Mouse (Mus musculus) monocyte, adult 2 months (primary cell): ENCODE data around the gene Shisa5.

Source experiments
- DNase-seq, 2 experiments: peaks; one replicate each; pipeline ENCODE4 v3.0.0; 2022; ENCODE audit warnings: low spot score in 2 of 2, low read depth in 1 of 2

Gene Shisa5

GRCm38 (mm10) chr9:109021428-109021827 is 16.9 kb upstream of the Shisa5 start:
- peak in 1 of 2 experiments; percentile 64 for DNase-seq

GRCm38 (mm10) chr9:109022866-109023685 is 15.3 kb upstream of the Shisa5 start:
- DNase-seq: peak in 1 of 2 experiments; percentile 51

GRCm38 (mm10) chr9:109027521-109027920 is 10.8 kb upstream of the Shisa5 start:
- DNase-seq: no peak

DNA sequence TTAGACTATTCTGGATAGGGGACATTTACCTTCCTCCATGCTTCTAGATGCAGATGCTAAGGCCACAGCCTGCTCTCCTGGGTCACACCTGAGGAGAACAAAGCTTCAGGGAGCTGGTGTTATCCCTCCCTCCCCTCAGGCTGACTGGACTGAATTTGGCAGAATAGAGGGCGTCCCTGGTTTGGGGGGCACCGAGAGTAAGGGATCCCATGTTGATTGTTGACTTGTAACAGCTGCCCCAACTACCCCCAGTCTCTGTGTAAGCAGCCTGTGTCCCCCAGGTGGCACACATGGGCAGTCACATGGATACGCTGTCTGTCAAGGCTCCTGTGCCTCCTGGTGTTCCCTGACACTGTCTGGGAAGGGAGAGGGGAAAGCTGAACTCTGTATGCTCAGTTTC is 9.9 kb upstream of the Shisa5 start:
- DNase-seq: no peak

GRCm38 (mm10) chr9:109028919-109029318 is 9.4 kb upstream of the Shisa5 start:
- no peak for DNase-seq

DNA sequence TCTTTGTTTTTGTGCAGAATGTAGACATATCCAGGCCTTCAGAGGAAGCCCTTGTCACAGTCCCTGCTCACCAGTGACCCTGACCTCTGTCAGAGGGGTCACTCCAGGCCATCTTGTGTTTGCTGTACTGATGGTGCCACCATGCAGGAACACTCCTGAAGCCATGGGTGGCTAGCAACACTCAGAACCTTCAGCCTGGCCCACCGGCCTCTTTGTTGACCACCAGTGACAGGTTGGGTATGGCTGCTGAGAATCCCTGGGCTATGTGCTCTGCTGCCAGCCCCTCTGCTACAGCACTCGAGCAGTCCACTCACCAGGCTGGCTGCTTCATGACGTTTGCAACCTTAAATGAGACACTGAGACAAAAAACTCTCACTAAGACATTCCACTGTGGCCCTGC is 8.1 kb upstream of the Shisa5 start:
- DNase-seq: no peak

DNA sequence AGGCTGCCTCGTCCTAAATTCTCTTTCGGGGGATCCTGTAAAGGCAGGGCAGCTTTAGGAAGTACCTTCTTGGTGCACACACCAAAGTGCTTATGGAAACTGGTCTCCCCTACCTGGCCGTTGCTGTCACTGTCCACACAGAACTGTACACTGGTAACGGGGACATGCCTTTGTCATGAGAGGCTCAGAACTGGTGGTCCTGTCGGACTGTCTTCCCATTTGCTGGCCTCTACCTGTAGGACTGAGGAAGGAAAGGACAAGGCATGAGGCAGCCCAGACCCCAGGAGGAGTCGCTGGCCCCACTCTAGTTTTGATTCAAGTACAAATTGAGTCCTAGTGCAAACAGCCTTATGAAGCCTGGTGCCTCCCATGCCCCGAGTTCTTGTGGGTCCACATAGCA is 7.4 kb upstream of the Shisa5 start:
- DNase-seq: no peak

DNA sequence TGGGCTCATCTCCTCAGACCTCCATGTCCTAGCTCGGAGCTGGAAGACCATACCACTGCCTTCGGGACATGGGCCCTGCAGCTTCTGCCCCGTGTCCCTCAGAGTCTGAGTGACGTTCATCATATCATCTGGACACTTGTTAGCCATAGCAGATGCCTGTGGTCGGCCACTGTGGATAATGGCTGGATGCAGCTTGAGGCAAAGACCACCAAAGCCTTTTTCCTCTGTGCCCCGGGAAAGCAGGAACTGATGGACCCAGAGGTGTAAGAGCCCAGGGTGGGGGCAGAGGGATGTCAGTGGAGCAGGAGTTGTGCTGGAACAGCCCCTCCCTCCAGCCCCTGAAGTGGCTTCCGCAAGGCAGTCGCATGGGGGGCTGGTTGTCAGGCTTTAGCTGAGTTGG is 6.7 kb upstream of the Shisa5 start:
- DNase-seq: no peak

DNA sequence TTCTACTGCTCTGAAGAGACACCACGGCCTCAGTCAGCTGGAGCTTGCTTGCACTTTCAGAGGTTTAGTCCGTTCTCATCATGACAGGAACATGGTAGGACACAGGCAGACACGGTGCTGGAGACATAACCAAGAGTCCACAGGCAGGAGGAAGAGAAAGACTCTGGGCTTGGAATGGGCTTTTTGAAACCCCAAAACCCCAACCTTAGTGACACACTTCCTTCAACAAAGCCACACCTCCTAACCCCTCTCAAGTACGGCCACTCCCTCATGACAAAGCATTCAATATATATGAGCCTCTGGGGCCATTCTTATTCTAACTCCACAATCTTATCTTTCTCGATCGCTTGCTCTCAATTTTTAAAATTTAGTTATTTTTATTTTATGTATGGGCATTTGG is 5.9 kb upstream of the Shisa5 start:
- no peak for DNase-seq

DNA sequence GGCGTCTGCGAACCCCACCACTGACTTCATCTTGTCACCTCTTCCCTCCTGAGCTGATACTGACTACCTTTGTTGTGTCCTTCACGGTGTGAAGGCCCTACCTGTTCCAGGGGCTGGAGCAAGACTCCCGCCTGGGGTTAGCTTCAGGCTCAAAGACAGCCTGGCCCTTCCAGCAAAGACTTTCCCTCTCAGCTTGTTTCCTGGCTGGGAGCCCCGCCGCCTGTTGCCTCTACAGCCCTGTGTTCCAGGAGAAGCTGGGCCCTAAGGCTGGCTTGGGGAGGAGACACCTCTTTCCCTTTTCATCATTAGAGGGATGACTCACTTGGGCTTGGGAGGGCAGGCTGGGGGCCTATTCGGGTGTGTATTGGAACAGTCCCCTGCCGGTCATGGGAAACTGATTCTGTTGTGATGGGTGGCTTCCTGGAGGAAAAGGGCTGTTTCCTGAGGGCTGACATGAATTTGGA is 568 bp downstream of the Shisa5 start:
- DNase-seq: no peak

DNA sequence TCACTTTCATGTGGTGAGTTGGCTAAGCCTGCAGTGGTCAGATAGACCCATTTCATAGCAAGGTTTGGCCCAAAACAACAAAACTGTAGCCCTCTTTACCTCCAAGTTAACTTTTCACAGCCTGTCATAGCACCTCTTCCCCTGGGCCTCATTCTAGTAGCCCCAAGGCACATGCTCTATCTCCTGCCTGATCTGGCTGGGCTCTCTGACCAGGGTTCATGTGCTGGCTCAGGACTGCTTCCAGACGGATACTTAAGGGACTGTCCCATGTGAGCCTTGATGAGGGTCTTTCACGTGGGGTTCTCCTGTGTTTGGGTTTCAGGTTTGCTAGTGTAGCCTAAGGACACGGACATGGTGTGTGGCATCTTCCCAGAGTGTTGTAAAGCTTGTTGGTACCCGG is 1.3 kb downstream of the Shisa5 start:
- DNase-seq: no peak

- no peak for DNase-seq
These were observed 1.9 kb downstream of the Shisa5 start for GRCm38 (mm10) chr9:109040216-109040615.

DNA sequence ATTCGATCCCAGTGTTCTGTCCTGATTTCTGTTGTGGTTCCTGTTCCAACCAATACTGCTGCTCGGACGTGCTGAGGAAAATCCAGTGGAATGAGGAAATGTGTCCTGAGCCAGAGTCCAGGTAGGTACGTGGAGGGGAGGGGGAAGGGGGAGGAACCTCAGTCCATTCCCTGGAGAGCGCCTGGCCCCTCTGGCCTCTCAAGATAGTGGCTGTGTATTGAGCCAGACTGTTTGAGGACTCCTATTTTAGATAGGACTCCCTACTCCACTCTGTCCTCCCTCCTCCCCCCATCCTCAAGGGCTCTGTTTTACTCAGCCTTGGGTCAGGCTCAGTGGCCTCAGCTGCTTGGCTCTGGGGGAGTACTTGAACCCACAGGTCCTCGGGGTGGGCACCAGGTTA is 2.5 kb downstream of the Shisa5 start:
- no peak for DNase-seq

GRCm38 (mm10) chr9:109041351-109041750 is 3.0 kb downstream of the Shisa5 start:
- DNase-seq: no peak

GRCm38 (mm10) chr9:109046306-109046705 is 7.9 kb downstream of the Shisa5 start:
- DNase-seq: peak in 1 of 2 experiments; percentile 70

- DNase-seq: no peak
These were observed 11.0 kb downstream of the Shisa5 start for GRCm38 (mm10) chr9:109049316-109049715.

DNA sequence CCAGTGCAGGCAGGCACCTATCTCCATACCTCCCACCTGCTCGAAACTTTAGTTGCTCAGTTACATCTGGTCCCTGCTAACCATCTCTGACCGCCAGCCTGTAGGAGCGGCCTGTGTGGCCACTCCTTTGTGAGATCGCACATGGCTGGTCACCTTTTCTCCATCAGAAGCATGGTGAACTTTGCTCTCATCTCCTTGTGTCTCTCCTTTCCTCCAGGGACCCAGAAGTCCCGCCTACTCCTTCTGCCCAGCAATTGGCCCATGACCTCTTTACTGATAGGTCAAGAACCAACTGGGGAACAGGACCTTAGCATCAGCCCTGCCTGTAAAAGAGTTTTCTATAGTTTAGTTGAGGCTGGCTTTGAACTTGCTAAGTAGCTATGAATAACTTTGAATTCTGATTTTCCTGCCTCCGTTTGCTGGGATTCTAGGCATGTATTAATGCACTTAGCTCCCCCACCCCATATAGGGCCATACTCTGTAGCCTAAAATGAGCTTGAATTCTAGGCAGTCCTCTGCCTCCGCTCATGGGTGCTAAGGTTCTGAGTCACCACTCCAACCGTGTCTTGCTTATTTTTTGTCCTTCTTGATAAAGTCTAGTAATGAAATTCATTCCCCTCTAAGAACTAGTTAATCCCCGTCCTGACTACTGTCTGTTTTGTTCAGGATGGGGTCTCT is 11.8 kb downstream of the Shisa5 start:
- DNase-seq: no peak

- DNase-seq: no peak
These were observed 12.3 kb downstream of the Shisa5 start for GRCm38 (mm10) chr9:109050674-109050997.

GRCm38 (mm10) chr9:109051011-109051501 is 12.7 kb downstream of the Shisa5 start:
- DNase-seq: no peak

GRCm38 (mm10) chr9:109051651-109052489 is 13.5 kb downstream of the Shisa5 start:
- DNase-seq: no peak

- DNase-seq: no peak
These were observed 14.3 kb downstream of the Shisa5 start for GRCm38 (mm10) chr9:109052490-109053260.
